Comparison of ENCODE assay signal across 8 mouse cellular contexts in genomic region chr17:31852782-31853447, GRCm38 (mm10). TPM values are rescaled to one million over a fixed set of nuclear protein-coding genes. Genes with fewer than 3 reads are reported as not detected.
DNase-seq lines count a peak whose midpoint lies in the region; ATAC-seq lines count a peak whose summit lies in the region.

No protein-coding gene starts in this region.

- H3K27ac ChIP-seq in heart, embryonic 12.5 days (ENCODE audit: poor library complexity, severe bottlenecking): peak overlapping the region; percentile 36; the same call in 1 of the 2 replicates
- H3K27ac ChIP-seq in embryonic facial prominence, embryonic 10.5 days (replicated peaks): no peak overlapping the region
- H3K27ac ChIP-seq in midbrain, embryonic 15.5 days: no peak overlapping the region

- H3K4me3 ChIP-seq in heart, embryonic 12.5 days: peak overlapping the region; percentile 40
- H3K4me3 ChIP-seq in embryonic facial prominence, embryonic 10.5 days: peak overlapping the region; percentile 94
- H3K4me3 ChIP-seq in midbrain, embryonic 15.5 days: peak overlapping the region; percentile 1; the same call in 1 of the 2 replicates

- H3K4me1 ChIP-seq in heart, embryonic 12.5 days (replicated peaks): peaks cover 37% of the 10 kb centered on the region
- peaks cover 54% of the 10 kb centered on the region for H3K4me1 ChIP-seq in embryonic facial prominence, embryonic 10.5 days
- H3K4me1 ChIP-seq in midbrain, embryonic 15.5 days: peaks cover 33% of the 10 kb centered on the region

- H3K27me3 ChIP-seq in heart, embryonic 12.5 days (replicated peaks): no peaks in the 10 kb centered on the region
- H3K27me3 ChIP-seq in embryonic facial prominence, embryonic 10.5 days (replicated peaks; ENCODE audit: low read depth, poor library complexity, severe bottlenecking): no peaks in the 10 kb centered on the region
- H3K27me3 ChIP-seq in midbrain, embryonic 15.5 days (replicated peaks): no peaks in the 10 kb centered on the region

- no peak for DNase-seq in heart, postnatal 10 days
- DNase-seq in embryonic facial prominence, embryonic 10.5 days (ENCODE audit: low spot score): no peak
- peak; percentile 43 for DNase-seq in kidney, adult 18-20 months
- no peak for DNase-seq in urinary bladder, postnatal 4 days (ENCODE audit: low spot score in 2 of 2)
- no peak for DNase-seq in ovary, postnatal 14 days (ENCODE audit: low spot score)
- no peak for DNase-seq in spleen, postnatal 36 days (ENCODE audit: low spot score in 2 of 2)

- intact Hi-C loops in heart, postnatal 10 days (cut with DNase I): no loop called here

- H3K9me3 ChIP-seq in heart, embryonic 12.5 days (replicated peaks): no peaks in the 10 kb centered on the region
- H3K9me3 ChIP-seq in embryonic facial prominence, embryonic 10.5 days: no peaks in the 10 kb centered on the region
- no peaks in the 10 kb centered on the region for H3K9me3 ChIP-seq in midbrain, embryonic 15.5 days

- peak overlapping the region; percentile 55 for H3K9ac ChIP-seq in heart, embryonic 12.5 days
- peak overlapping the region; percentile 18; the same call in 1 of the 2 replicates for H3K9ac ChIP-seq in midbrain, embryonic 15.5 days

- peaks cover 38% of the 10 kb centered on the region for H3K36me3 ChIP-seq in heart, embryonic 12.5 days
- peaks cover 50% of the 10 kb centered on the region for H3K36me3 ChIP-seq in embryonic facial prominence, embryonic 10.5 days (replicated peaks)
- H3K36me3 ChIP-seq in midbrain, embryonic 15.5 days (replicated peaks): peaks cover 24% of the 10 kb centered on the region

- 30% methylated on average over 12 of the region's 12 CpGs for WGBS in heart, embryonic 12.5 days
- 58% methylated on average over 12 of the region's 12 CpGs for WGBS in embryonic facial prominence, embryonic 10.5 days
- 65% methylated on average over 12 of the region's 12 CpGs for WGBS in midbrain, embryonic 15.5 days

- peak overlapping the region; percentile 61 for H3K4me2 ChIP-seq in heart, embryonic 12.5 days
- H3K4me2 ChIP-seq in midbrain, embryonic 15.5 days: peak overlapping the region; percentile 71

- no peak for ATAC-seq in heart, embryonic 12.5 days (ENCODE audit: insufficient number of reproducible peaks, low FRiP score)
- no peak for ATAC-seq in midbrain, embryonic 15.5 days (replicated peaks)

RNA-seq across cellular contexts. Expression of gene Sik1, which starts 2.7 kb away (rescaled TPM):
- 23.3 and 24.3 TPM in 2 replicates for polyA plus RNA-seq in heart, embryonic 12.5 days (2016; fragmentation: Nextera tagmentation; extraction: Ambion mirVana)
- total RNA-seq in heart, postnatal 10 days (2021): 10 to 100 TPM; 33.6 to 45.9 TPM
- polyA plus RNA-seq in embryonic facial prominence, embryonic 10.5 days (2016; fragmentation: Nextera tagmentation; extraction: Ambion mirVana): 12.7 and 15.5 TPM in 2 replicates
- polyA plus RNA-seq in midbrain, embryonic 15.5 days (2015; fragmentation: Nextera tagmentation; extraction: Ambion mirVana): 22.9 and 25.5 TPM in 2 replicates

Comparison
In these comparisons a context has a peak if more than half of its experiments do, and no peak if none do; other contexts are left out.
1. H3K4me3 ChIP-seq: peak in every context shown above with its lines; median percentile 94 in embryonic facial prominence, embryonic 10.5 days; 40 in heart, embryonic 12.5 days; 1 in midbrain, embryonic 15.5 days.